Comparison of ENCODE assay signal across 8 mouse cellular contexts in genomic region chr6:91972201-91972646, GRCm38 (mm10). TPM values are rescaled to one million over a fixed set of nuclear protein-coding genes. Genes with fewer than 3 reads are reported as not detected.
A peak's percentile ranks its signal among the peaks of the same experiment; 100 is the strongest.
DNase-seq lines count a peak whose midpoint lies in the region; ATAC-seq and TF ChIP-seq lines count a peak whose summit lies in the region.

No protein-coding gene starts in this region.

- TF ChIP-seq CTCF in cerebellum, adult 2 months (IDR thresholded peaks at IDR 0.05; ENCODE audit: borderline replicate concordance, insufficient read depth, low read depth, low read length), result no peak

- H3K4me1 ChIP-seq in cerebellum, adult 2 months (ENCODE audit: control insufficient read depth, insufficient read depth, low read length), result no peaks in the 10 kb centered on the region; the same call in 1 of the 2 replicates

- no peak overlapping the region for H3K4me3 ChIP-seq in cerebellum, adult 2 months (replicated peaks; ENCODE audit: insufficient read depth, low read depth, low read length)

- ATAC-seq in granulocyte monocyte progenitor cell, adult 5-6 weeks (replicated peaks; ENCODE audit: poor library complexity, severe bottlenecking), result peak; percentile 84

- no peaks in the 10 kb centered on the region for H3K27me3 ChIP-seq in cerebellum, adult 2 months (ENCODE audit: control insufficient read depth, insufficient read depth, low read length)

- DNase-seq in 416B (ENCODE audit: low read depth), result peak; percentile 81
- DNase-seq in adrenal gland, adult 8-10 months, result peak; percentile 72
- DNase-seq in kidney, adult 11 months, result peak; percentile 86
- DNase-seq in lung, adult 18-20 months, result peak; percentile 88 to 91
- DNase-seq in ovary, postnatal 36 days (ENCODE audit: low spot score), result peak; percentile 36
- DNase-seq in cerebellum, adult 2 months, result no peak
- no peak for DNase-seq in layer of hippocampus, adult 9-11 months

- H3K27ac ChIP-seq in cerebellum, adult 2 months (ENCODE audit: insufficient read depth, low read length), result no peak overlapping the region

- no peak for TF ChIP-seq POLR2A in cerebellum, adult 2 months (IDR thresholded peaks at IDR 0.05; ENCODE audit: borderline replicate concordance, insufficient read depth, low read length)

- WGBS in cerebellum, adult 2 months, result 58% methylated on average over 9 of the region's 9 CpGs

RNA-seq across cellular contexts. Expression of gene Fgd5, which starts 6.5 kb away (rescaled TPM):
- total RNA-seq in adrenal gland, adult 8-10 months (2022), result 10 to 100 TPM; 11.2 to 22.4 (median 19.7) TPM
- total RNA-seq in granulocyte monocyte progenitor cell, adult 5-6 weeks (2014; fragmentation: Nextera tagmentation), result 0.41 TPM in 1 of 2 replicates, not detected in the other
- total RNA-seq in granulocyte monocyte progenitor cell, adult 5-6 weeks (2017), result not detected in 2 replicates
- polyA plus RNA-seq in cerebellum, adult 2 months (2012; rRNA removed), result 4.5 and 4.9 TPM in 2 replicates

Comparison
In these comparisons a context has a peak if more than half of its experiments do, and no peak if none do; other contexts are left out.
1. DNase-seq: peak in 416B (single experiment), adrenal gland, adult 8-10 months (single experiment), kidney, adult 11 months (single experiment), lung, adult 18-20 months (2 of 2) and ovary, postnatal 36 days (single experiment); none in cerebellum, adult 2 months (0 of 2) and layer of hippocampus, adult 9-11 months (single experiment).
2. RNA of gene Fgd5, which starts 6.5 kb away (total RNA-seq): 11.2 to 22.4 TPM in adrenal gland, adult 8-10 months; 0.41 TPM in granulocyte monocyte progenitor cell, adult 5-6 weeks; every median in the first group is over 4 times any median in the second.